Mouse (Mus musculus) heart, postnatal 14 days (tissue): ENCODE data around the gene S100a4. TPM values are rescaled to one million over a fixed set of nuclear protein-coding genes. Genes with fewer than 3 reads are reported as not detected.

Experiments
- total RNA-seq, 2 experiments: library from RNA; stranded (reverse); gene quantifications; 2 replicates each; pipeline ENCODE4 v1.2.3; 2021

S100a4 gene
- total RNA-seq, 2 experiments from 2014 or later: 12.2 to 14.3 TPM

Other genes with a start within 250 kb of the S100a4 start
- gene Slc27a3, start 213.8 kb upstream of the S100a4 start, total RNA-seq: 1 to 10 TPM; 1.9 to 2.6 TPM
- gene Ints3, start 170.1 kb upstream of the S100a4 start, total RNA-seq: 10 to 100 TPM; 26.4 to 27.2 TPM
- 10 to 100 TPM; 25.8 to 33.1 TPM for gene Npr1, start 137.9 kb upstream of the S100a4 start, total RNA-seq
- gene Ilf2, start 127.6 kb upstream of the S100a4 start, total RNA-seq: 10 to 100 TPM; 35.3 to 39.2 TPM
- 10 to 100 TPM; 51.3 to 52.6 TPM for gene Snapin, start 112.7 kb upstream of the S100a4 start, total RNA-seq
- 100 to 1,000 TPM; 101 to 123 TPM for gene Chtop, start 94.3 kb upstream of the S100a4 start, total RNA-seq
- 100 to 1,000 TPM; 516 to 570 TPM for gene S100a1, start 89.4 kb upstream of the S100a4 start, total RNA-seq
- gene S100a13, start 89.3 kb upstream of the S100a4 start, total RNA-seq: 10 to 100 TPM; 29.1 to 29.8 TPM
- gene S100a14, start 76.9 kb upstream of the S100a4 start, total RNA-seq: 1 to 10 TPM in 1 of 2 experiments, under 1 TPM in 1; 0.74 to 1.7 TPM
- 10 to 100 TPM; 77.3 to 86.0 TPM for gene S100a16, start 66.5 kb upstream of the S100a4 start, total RNA-seq
- not detected for gene S100a3, start 43.2 kb upstream of the S100a4 start, total RNA-seq
- gene S100a2, start 13.5 kb upstream of the S100a4 start, total RNA-seq: not detected
- not detected for gene Gm42674, start 1.9 kb upstream of the S100a4 start, total RNA-seq
- not detected for gene S100a5, start 4.8 kb downstream of the S100a4 start, total RNA-seq
- gene S100a6, start 9.1 kb downstream of the S100a4 start, total RNA-seq: 10 to 100 TPM; 62.2 to 71.0 TPM
- gene S100a7a, start 50.2 kb downstream of the S100a4 start, total RNA-seq: under 1 TPM in 1 of 2 experiments, not detected in 1; 0.17 TPM
- 1 to 10 TPM; 2.6 to 2.8 TPM for gene S100a8, start 65.2 kb downstream of the S100a4 start, total RNA-seq
- 1 to 10 TPM; 3.7 to 5.4 TPM for gene S100a9, start 92.0 kb downstream of the S100a4 start, total RNA-seq
- not detected for gene Pglyrp4, start 123.1 kb downstream of the S100a4 start, total RNA-seq
- gene Gm5849, start 174.1 kb downstream of the S100a4 start, total RNA-seq: not detected